Mouse (Mus musculus) intestine, postnatal 0 days (tissue): Measurements from ENCODE around the gene Cela3a. TPM values are rescaled to one million over a fixed set of nuclear protein-coding genes. Genes with fewer than 3 reads are reported as not detected.

Source experiments
- ATAC-seq: fragments of 200-750 bp; cut with Nextera tagmentation; 2 replicates; pipeline ENCODE4 v1.8.0; 2017; ENCODE audit warnings: mild to moderate bottlenecking, moderate TSS enrichment, moderate library complexity
- H3K27ac ChIP-seq: fragments of 300-500 bp; sonication (generic); 2 replicates; pipeline ENCODE4 v1.5.1; 2014; ENCODE audit warnings: mild to moderate bottlenecking, low read depth, low read length, moderate library complexity
- H3K27me3 ChIP-seq: fragments of 300-500 bp; sonication (generic); replicated peaks from 2 replicates; pipeline ENCODE4 v1.6.1; 2014; ENCODE audit warnings: low read length, mixed read lengths; ENCODE audit not compliant: control insufficient read depth, insufficient read depth
- H3K36me3 ChIP-seq: fragments of 300-500 bp; sonication (generic); 2 replicates; pipeline ENCODE4 v1.6.1; 2014; ENCODE audit warnings: mild to moderate bottlenecking, moderate library complexity; ENCODE audit not compliant: control insufficient read depth, insufficient read depth
- H3K4me1 ChIP-seq: fragments of 300-500 bp; sonication (generic); replicated peaks from 2 replicates; pipeline ENCODE4 v1.6.1; 2014; ENCODE audit warnings: antibody characterized with exemption, low read length, mixed read lengths; ENCODE audit not compliant: control insufficient read depth, insufficient read depth
- H3K4me2 ChIP-seq: fragments of 300-500 bp; sonication (generic); replicated peaks from 2 replicates; pipeline ENCODE4 v1.6.1; 2014; ENCODE audit warnings: low read depth, mild to moderate bottlenecking, moderate library complexity
- H3K4me3 ChIP-seq: fragments of 300-500 bp; sonication (generic); 2 replicates; pipeline ENCODE4 v1.5.1; 2014; ENCODE audit warnings: low read depth, low read length
- H3K9ac ChIP-seq: fragments of 300-500 bp; sonication (generic); 2 replicates; pipeline ENCODE4 v1.6.1; 2014; ENCODE audit warnings: mild to moderate bottlenecking, low read depth, low read length
- H3K9me3 ChIP-seq: fragments of 300-500 bp; sonication (generic); 2 replicates; pipeline ENCODE4 v1.6.1; 2016; ENCODE audit warnings: mixed run types; ENCODE audit not compliant: control insufficient read depth
- CTCF ChIP-seq: sonication (generic); IDR thresholded peaks from 2 replicates; pipeline ENCODE4 v1.5.1; 2016; ENCODE audit warnings: low read depth, mild to moderate bottlenecking, control low read depth, antibody characterized with exemption, moderate library complexity
- WGBS: fragments of 180-500 bp; shearing (Covaris S2); extraction: QIAGEN DNeasy Blood & Tissue Kit; methylation state at CpG from one replicate; pipeline ENCODE4 v1.1.7; 2014; 5-methylcytosine and 5-hydroxymethylcytosine counted together
- polyA plus RNA-seq: library from polyadenylated mRNA; unstranded; fragments of >200 nt; fragmentation: Nextera tagmentation; extraction: Ambion mirVana; gene quantifications from 2 replicates; pipeline ENCODE4 v1.2.1, GENCODE M21; 2015

The Cela3a gene
- polyA plus RNA-seq: not detected in 2 replicates

- H3K4me1 ChIP-seq: no peaks in the 10 kb centered on the region
- H3K36me3 ChIP-seq: no peaks in the 10 kb centered on the region
- ATAC-seq: no peak
- H3K27me3 ChIP-seq: no peaks in the 10 kb centered on the region
- H3K9ac ChIP-seq: no peak within 1 kb of the TSS
- no peak for TF ChIP-seq CTCF
- H3K27ac ChIP-seq: no peak within 1 kb of the TSS
- 76% methylated on average over 5 of the region's 5 CpGs for WGBS
- H3K4me2 ChIP-seq: no peak within 1 kb of the TSS
- H3K4me3 ChIP-seq: no peak within 1 kb of the TSS
- no peaks in the 10 kb centered on the region for H3K9me3 ChIP-seq
Observed at GRCm38 (mm10) chr4:137409691-137410090, at the start of gene Cela3a. Gene Cela3a (minus strand): TSS chr4:137409791.

DNA sequence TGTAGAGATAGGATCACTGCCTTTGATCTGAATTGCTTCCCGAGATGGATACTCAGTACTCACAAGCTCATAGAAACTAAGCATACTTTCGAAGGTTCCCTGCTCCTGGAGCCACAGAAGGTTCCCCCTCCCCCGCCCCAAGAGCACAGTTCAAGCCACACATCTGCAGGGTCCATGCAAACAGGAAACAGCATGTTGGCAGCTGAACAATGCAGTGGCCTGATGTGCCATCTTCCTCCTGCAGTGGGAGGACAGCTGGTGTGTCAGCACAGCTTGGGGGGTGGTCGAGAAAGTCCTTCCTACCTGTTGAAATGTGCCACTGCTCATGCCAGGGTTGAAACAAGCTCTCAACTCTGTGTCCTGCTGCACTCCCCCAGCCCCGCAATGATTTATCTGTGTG lies 49.3 kb upstream of the Cela3a start:
- 0 out of 2 replicates have a peak, but pooled peaks cover 3% of the 10 kb centered on the region for H3K4me1 ChIP-seq
- no peak overlapping the region for H3K27ac ChIP-seq
- no peak overlapping the region for H3K9ac ChIP-seq
- H3K36me3 ChIP-seq: no peaks in the 10 kb centered on the region
- no peak for ATAC-seq
- no peak overlapping the region for H3K4me3 ChIP-seq
- H3K9me3 ChIP-seq: no peaks in the 10 kb centered on the region
- 53% methylated on average over 5 of the region's 5 CpGs for WGBS
- no peak overlapping the region for H3K4me2 ChIP-seq
- H3K27me3 ChIP-seq: no peaks in the 10 kb centered on the region
- TF ChIP-seq CTCF: no peak

- no peaks in the 10 kb centered on the region for H3K27me3 ChIP-seq
- 0 out of 2 replicates have a peak, but pooled peaks cover 3% of the 10 kb centered on the region for H3K4me1 ChIP-seq
- no peak for TF ChIP-seq CTCF
- no peaks in the 10 kb centered on the region for H3K36me3 ChIP-seq
- H3K4me3 ChIP-seq: no peak overlapping the region
- H3K27ac ChIP-seq: no peak overlapping the region
- H3K9me3 ChIP-seq: no peaks in the 10 kb centered on the region
- H3K4me2 ChIP-seq: no peak overlapping the region
- WGBS: 42% methylated on average over 9 of the region's 9 CpGs
- H3K9ac ChIP-seq: no peak overlapping the region
- peak; percentile 69 for ATAC-seq
Observed at GRCm38 (mm10) chr4:137458310-137458709, 48.7 kb upstream of the Cela3a start.

DNA sequence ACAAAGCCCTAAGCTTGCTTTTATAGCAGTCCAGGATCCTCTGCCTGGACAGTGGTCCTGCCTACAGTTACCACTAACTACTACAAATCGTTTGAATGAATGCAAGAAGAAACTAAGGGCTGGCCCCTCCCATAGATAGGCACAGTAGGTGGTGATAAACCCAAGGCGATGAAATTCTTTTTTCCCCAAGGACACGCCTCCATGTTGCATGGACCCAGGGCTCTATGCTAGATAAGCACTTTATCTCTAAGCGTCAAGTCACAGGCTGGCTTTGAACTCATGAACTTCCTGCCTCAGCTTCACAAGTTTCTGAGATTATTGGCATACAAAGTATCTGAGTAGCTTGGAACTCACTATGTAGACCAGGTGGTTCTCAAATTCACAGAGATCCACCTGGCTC lies 47.7 kb upstream of the Cela3a start:
- no peak overlapping the region for H3K4me2 ChIP-seq
- no peak overlapping the region for H3K27ac ChIP-seq
- TF ChIP-seq CTCF: no peak
- 0 out of 2 replicates have a peak, but pooled peaks cover 3% of the 10 kb centered on the region for H3K4me1 ChIP-seq
- H3K9ac ChIP-seq: no peak overlapping the region
- no peaks in the 10 kb centered on the region for H3K9me3 ChIP-seq
- ATAC-seq: no peak
- H3K36me3 ChIP-seq: no peaks in the 10 kb centered on the region
- H3K27me3 ChIP-seq: no peaks in the 10 kb centered on the region
- H3K4me3 ChIP-seq: no peak overlapping the region
- WGBS: 38% methylated on average over 4 of the region's 4 CpGs

DNA sequence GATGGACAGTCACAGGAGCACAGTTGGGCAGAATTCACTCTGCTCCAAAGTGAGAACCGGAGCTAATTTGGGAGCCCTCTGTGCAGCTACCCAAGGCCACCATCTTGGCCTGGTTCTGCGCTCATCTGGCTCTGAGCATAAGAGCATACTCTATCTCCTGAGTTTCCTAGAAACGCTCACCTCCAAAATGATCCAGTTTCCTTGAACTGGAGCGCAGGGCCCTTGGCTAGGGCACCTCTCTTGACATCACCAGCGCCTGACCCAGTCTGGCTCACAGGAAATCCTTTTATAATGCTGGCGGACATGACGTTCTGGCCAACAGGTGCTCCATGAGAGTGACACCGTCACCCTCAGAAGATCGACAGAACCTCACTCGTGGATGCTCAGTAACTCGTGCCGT lies 47.0 kb upstream of the Cela3a start:
- no peak for ATAC-seq
- no peaks in the 10 kb centered on the region for H3K4me1 ChIP-seq
- 73% methylated on average over 12 of the region's 12 CpGs for WGBS
- H3K9me3 ChIP-seq: no peaks in the 10 kb centered on the region
- no peak overlapping the region for H3K9ac ChIP-seq
- no peak for TF ChIP-seq CTCF
- no peak overlapping the region for H3K4me3 ChIP-seq
- no peaks in the 10 kb centered on the region for H3K27me3 ChIP-seq
- no peak overlapping the region for H3K4me2 ChIP-seq
- no peaks in the 10 kb centered on the region for H3K36me3 ChIP-seq
- no peak overlapping the region for H3K27ac ChIP-seq

- ATAC-seq: no peak
Observed at GRCm38 (mm10) chr4:137454582-137454981, 45.0 kb upstream of the Cela3a start.

More at GRCm38 (mm10) chr4:137454582-137454981, 45.0 kb upstream of the Cela3a start:
- H3K4me2 ChIP-seq: no peak overlapping the region
- H3K27me3 ChIP-seq: no peaks in the 10 kb centered on the region
- no peak for TF ChIP-seq CTCF
- no peaks in the 10 kb centered on the region for H3K9me3 ChIP-seq
- no peak overlapping the region for H3K9ac ChIP-seq
- H3K4me1 ChIP-seq: no peaks in the 10 kb centered on the region
- WGBS: 93% methylated on average over 14 of the region's 14 CpGs
- H3K36me3 ChIP-seq: no peaks in the 10 kb centered on the region
- H3K4me3 ChIP-seq: no peak overlapping the region
- H3K27ac ChIP-seq: no peak overlapping the region
